Mouse (Mus musculus) G1E-ER4 (cell line): Measurements from ENCODE around the gene Bcl2l1. TPM values are rescaled to one million over a fixed set of nuclear protein-coding genes. Genes with fewer than 3 reads are reported as not detected.

Experiments
- GATA1 ChIP-seq: IDR thresholded peaks from one replicate; pipeline ENCODE4 v1.8.0; 2012; ENCODE audit warnings: low read length, inconsistent platforms
- polyA plus RNA-seq: library from polyadenylated mRNA; stranded (reverse); fragments of >175 nt; gene quantifications from 2 replicates; pipeline ENCODE4 v1.2.3, GENCODE M21; 2012

Gene Bcl2l1
- polyA plus RNA-seq, 1 experiment = 53.0 TPM

DNA sequence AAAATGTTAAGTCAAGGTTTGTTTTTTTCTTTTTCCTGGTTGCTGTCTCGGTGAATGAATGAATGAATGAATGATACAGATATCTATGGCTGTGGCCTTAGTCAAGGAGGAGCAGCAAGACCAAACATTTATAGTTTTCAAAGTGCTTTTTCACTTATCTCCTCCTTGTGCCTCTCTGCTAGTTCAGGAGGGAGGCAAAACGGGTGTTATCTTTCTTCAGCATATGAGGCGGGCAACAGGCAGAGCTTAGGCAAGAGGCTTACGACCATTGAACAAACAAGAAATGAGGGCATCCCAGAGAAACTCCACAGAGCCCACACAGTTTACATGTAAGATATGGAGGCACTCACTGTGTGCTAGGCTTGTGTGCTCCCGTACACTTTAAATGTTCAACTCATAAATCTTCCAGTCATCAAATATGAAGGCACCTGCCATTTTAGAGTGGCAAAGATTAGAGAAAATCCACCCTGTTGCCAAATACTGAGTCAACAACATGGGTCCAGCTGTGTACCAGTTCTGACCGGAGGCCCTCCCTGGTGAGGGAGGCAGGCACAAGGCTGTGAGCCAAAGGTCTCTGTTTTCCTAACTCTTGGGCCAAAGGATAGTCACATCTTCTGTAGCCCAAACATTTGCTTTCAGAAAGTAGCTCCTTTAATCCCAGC is 17.2 kb downstream of the Bcl2l1 start:
- peak; percentile 47 for TF ChIP-seq GATA1

GRCm38 (mm10) chr2:152813232-152813631 is 18.3 kb downstream of the Bcl2l1 start:
- no peak for TF ChIP-seq GATA1

DNA sequence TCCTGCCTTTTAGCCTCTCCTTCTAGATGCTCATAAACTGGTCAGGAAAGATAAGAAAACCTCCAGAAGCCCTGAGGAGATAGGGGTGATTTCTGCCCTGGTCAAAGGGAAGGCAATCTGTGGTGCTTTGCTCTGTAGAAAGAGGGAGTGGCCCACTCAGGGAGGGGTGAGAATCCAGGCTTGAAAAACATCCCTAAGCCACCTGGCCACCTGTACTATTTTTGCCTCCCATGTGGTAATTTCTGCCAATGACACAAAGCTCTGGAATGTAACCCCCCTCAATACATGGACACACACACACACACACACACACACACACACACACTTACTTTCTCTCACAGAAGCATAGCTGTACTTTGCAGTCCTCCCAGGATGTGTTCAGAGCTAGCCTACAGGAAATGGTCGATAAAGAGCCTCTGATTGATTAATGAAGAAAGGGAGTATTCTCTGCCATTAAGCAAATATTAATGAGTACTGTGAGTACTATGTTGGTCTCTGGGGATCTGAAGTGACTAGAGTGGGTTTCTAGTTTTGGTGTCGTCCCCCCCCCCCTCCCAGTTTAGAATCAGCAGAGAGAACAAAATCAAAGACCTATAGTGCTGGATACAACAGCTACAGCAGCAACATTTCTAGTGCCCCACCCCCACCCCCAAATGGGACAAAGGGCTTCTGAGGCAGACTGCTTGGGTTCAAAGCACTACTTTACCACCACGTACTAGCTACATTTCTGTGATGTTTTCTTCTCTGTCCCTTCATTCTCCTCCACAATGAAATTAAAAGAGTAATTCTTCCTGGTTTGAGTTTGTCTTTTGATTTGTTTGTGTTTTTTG is 20.0 kb downstream of the Bcl2l1 start:
- peak; percentile 71 for TF ChIP-seq GATA1

GRCm38 (mm10) chr2:152810158-152810941 is 21.2 kb downstream of the Bcl2l1 start:
- no peak for TF ChIP-seq GATA1

- no peak for TF ChIP-seq GATA1
Measured at GRCm38 (mm10) chr2:152808178-152808577, 23.4 kb downstream of the Bcl2l1 start.

GRCm38 (mm10) chr2:152806037-152806436 is 25.5 kb downstream of the Bcl2l1 start:
- TF ChIP-seq GATA1 = no peak

DNA sequence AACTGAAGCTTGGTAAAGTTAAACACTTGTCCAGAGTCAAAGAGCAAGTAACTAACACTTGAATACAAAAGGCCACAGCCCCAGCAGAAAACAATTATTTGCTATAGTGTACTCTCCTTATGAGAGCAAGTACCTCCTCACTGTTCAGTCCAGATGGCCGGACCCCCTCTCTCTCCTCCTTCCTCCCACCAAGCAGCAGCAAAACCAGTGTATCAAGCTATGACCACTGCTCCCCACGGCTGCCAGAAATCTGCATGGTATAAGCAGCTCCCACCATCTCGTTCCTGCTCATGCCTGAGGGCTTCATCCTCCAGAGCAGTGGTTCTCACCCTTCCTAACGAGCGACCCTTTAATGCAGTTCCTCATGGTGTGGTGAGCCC is 26.4 kb downstream of the Bcl2l1 start:
- no peak for TF ChIP-seq GATA1

DNA sequence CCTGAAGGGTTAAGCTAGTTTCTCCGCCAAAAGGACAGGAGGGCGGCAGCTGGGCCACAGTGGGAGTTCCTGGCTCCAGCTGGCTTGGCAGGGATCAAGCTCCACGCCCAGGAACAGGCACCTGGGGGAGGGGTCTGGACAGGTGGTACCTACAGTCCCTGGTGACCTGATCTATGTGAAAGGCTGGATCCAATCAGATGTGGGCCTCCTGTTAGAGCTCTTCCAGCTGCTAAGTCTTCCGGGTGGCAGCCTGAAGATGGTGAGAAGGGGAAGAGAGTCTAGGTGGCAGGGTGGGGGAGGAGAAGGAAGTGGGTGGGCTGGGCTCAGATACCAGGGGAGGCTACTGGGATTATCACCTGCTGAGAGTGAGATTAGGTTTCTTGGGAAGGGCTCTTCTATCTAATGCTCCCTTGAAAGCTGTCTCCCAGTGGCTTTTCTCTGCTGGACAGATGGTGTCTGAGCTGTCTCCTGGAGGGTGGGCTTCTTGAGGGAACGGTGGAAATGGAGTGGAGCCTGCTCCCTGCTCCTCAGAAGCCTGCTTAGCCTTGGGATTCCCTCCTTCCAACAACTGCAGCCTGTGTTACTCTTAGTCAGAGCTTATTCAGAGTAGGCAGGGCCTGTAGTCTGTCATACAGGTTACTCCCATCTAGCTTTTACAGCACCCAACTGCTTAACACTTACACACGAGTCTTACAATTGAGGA is 27.0 kb downstream of the Bcl2l1 start:
- TF ChIP-seq GATA1 = peak; percentile 6

GRCm38 (mm10) chr2:152803081-152803480 is 28.4 kb downstream of the Bcl2l1 start:
- no peak for TF ChIP-seq GATA1

- TF ChIP-seq GATA1 = no peak
Measured at GRCm38 (mm10) chr2:152802303-152802702, 29.2 kb downstream of the Bcl2l1 start.

GRCm38 (mm10) chr2:152800762-152801113 is 30.8 kb downstream of the Bcl2l1 start:
- TF ChIP-seq GATA1 = no peak

- no peak for TF ChIP-seq GATA1
Measured at GRCm38 (mm10) chr2:152799954-152800761, 31.4 kb downstream of the Bcl2l1 start.

DNA sequence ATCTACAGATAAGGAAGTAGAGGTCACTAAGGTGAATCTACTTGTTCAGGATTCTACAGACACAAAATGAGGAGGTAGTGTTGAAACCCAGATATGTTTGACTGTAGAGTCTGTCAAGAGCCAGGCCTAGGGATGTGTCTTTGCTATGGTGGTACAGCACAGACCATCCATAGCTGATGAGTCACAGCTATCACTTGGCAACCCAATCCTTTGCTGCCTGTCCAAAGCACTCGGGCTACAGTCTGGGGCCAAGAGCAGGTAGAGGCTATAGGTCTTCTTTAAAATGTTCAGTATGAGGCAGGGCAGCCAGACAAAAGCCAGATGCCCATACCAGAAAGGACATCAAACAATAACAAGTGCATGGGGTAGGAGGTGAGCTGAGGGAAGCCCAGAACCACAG is 33.9 kb downstream of the Bcl2l1 start:
- no peak for TF ChIP-seq GATA1

DNA sequence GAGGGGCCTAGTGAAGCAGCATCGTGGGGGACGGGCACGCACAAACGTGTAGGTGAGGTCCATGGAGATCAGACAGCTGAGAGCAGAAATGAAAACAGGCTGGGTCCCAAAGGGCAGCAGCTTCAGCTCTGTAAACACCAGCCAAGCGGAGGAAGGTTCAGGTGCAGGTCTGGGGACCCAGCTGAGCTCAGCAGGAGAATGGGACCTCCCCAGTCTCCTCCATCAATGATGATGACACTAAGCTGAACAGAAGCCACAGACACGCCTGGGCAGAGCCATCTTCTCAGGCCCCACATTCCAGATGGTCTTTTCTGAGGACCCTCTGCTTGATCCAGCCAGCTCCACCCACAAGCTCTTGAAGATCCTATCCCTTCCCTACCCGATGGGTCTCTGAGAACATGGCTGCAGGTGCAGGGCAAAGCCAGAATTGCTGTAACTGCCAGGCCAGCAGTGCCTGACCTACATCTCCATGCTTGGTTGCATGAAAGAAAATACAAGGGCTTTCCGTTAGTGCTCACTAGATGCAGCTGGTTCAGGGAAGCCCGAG is 37.2 kb downstream of the Bcl2l1 start:
- no peak for TF ChIP-seq GATA1
